Mouse (Mus musculus) lung, adult 2 months (tissue): ENCODE measurements around the gene Tenm3. TPM values are rescaled to one million over a fixed set of nuclear protein-coding genes. Genes with fewer than 3 reads are reported as not detected.

Source experiments
- DNase-seq: peaks from one replicate; pipeline ENCODE4 v3.0.0; 2022
- H3K4me1 ChIP-seq: fragments of 200-500 bp; 2 replicates; pipeline ENCODE4 v1.6.1; 2011; ENCODE audit warnings: low read length; ENCODE audit not compliant: control insufficient read depth, insufficient read depth
- H3K4me3 ChIP-seq: fragments of 200-500 bp; replicated peaks from 2 replicates; pipeline ENCODE3; 2011; ENCODE audit warnings: low read depth, mild to moderate bottlenecking, control low read depth, low read length; ENCODE audit errors: extremely low read depth
- CTCF ChIP-seq: fragments of 200-500 bp; IDR thresholded peaks from 2 replicates; pipeline ENCODE4 v1.5.1; 2011; ENCODE audit warnings: mild to moderate bottlenecking, low read length, control low read depth; ENCODE audit not compliant: insufficient read depth
- POLR2A ChIP-seq: fragments of 200-500 bp; IDR thresholded peaks from 2 replicates; pipeline ENCODE4 v1.6.1; 2011; ENCODE audit warnings: low read depth, mild to moderate bottlenecking, control low read depth, low read length, borderline replicate concordance; ENCODE audit errors: extremely low read depth
- WGBS: fragments of 180-500 bp; shearing (Covaris S2); methylation state at CpG from one replicate; pipeline ENCODE4 v1.1.7; 2018; 5-methylcytosine and 5-hydroxymethylcytosine counted together
- polyA plus RNA-seq: library from polyadenylated mRNA; depleted of rRNA; stranded (reverse); fragments of >200 nt; gene quantifications from 2 replicates; pipeline ENCODE4 v1.2.3, GENCODE M21; 2012

The Tenm3 gene
- polyA plus RNA-seq, 1 experiment, result 1.1 TPM

- DNase-seq, result no peak
- Histone ChIP-seq H3K4me1 (no peaks in the 10 kb centered on the region), H3K4me3 (no peak overlapping the region)
- TF ChIP-seq POLR2A (no peak), CTCF (no peak)
- 67% methylated on average over 8 of the region's 8 CpGs for whole genome bisulfite sequencing
These were observed 543.7 kb downstream of the Tenm3 start for GRCm38 (mm10) chr8:48300061-48300460.

GRCm38 (mm10) chr8:48299341-48299740 is 544.4 kb downstream of the Tenm3 start:
- Histone ChIP-seq H3K4me1 (no peaks in the 10 kb centered on the region), H3K4me3 (no peak overlapping the region)
- no peak for DNase-seq
- TF ChIP-seq POLR2A, result no peak
- no peak for TF ChIP-seq CTCF
- 82% methylated on average over 12 of the region's 12 CpGs for WGBS

- Histone ChIP-seq H3K4me1 (no peaks in the 10 kb centered on the region), H3K4me3 (no peak overlapping the region)
- TF ChIP-seq POLR2A (no peak), CTCF (no peak)
- no peak for DNase-seq
- WGBS, result 90% methylated on average over 7 of the region's 7 CpGs
These were observed 547.4 kb downstream of the Tenm3 start for GRCm38 (mm10) chr8:48296371-48296770.

GRCm38 (mm10) chr8:48295558-48295957 is 548.2 kb downstream of the Tenm3 start:
- H3K4me1 ChIP-seq, result no peaks in the 10 kb centered on the region
- no peak overlapping the region for H3K4me3 ChIP-seq
- WGBS, result 43% methylated on average over 6 of the region's 6 CpGs
- DNase-seq, result no peak
- no peak for TF ChIP-seq CTCF
- no peak for TF ChIP-seq POLR2A

GRCm38 (mm10) chr8:48293797-48294196 is 550.0 kb downstream of the Tenm3 start:
- TF ChIP-seq POLR2A (no peak), CTCF (no peak)
- DNase-seq, result no peak
- Histone ChIP-seq H3K4me1 (no peaks in the 10 kb centered on the region), H3K4me3 (no peak overlapping the region)
- 94% methylated on average over 3 of the region's 3 CpGs for WGBS

GRCm38 (mm10) chr8:48285432-48285831 is 558.3 kb downstream of the Tenm3 start:
- Histone ChIP-seq H3K4me3 (no peak overlapping the region), H3K4me1 (no peaks in the 10 kb centered on the region)
- 93% methylated on average over 10 of the region's 10 CpGs for WGBS
- no peak for DNase-seq
- TF ChIP-seq POLR2A (no peak), CTCF (no peak)

- 85% methylated on average over 11 of the region's 11 CpGs for WGBS
These were observed 561.9 kb downstream of the Tenm3 start for GRCm38 (mm10) chr8:48281855-48282254.

GRCm38 (mm10) chr8:48279360-48279759 is 564.4 kb downstream of the Tenm3 start:
- WGBS, result 94% methylated on average over 2 of the region's 2 CpGs
- Histone ChIP-seq H3K4me1 (no peaks in the 10 kb centered on the region), H3K4me3 (no peak overlapping the region)
- DNase-seq, result no peak
- TF ChIP-seq CTCF, result no peak
- no peak for TF ChIP-seq POLR2A

More at GRCm38 (mm10) chr8:48281855-48282254, 561.9 kb downstream of the Tenm3 start:
- H3K4me3 ChIP-seq, result no peak overlapping the region
- DNase-seq, result no peak
- TF ChIP-seq POLR2A (no peak), CTCF (no peak)
- H3K4me1 ChIP-seq, result no peaks in the 10 kb centered on the region

GRCm38 (mm10) chr8:48277986-48278635 is 565.6 kb downstream of the Tenm3 start:
- Histone ChIP-seq H3K4me1 (no peaks in the 10 kb centered on the region), H3K4me3 (no peak overlapping the region)
- no peak for DNase-seq
- 88% methylated on average over 15 of the region's 15 CpGs for WGBS
- TF ChIP-seq POLR2A (no peak), CTCF (no peak)

GRCm38 (mm10) chr8:48275066-48275465 is 568.7 kb downstream of the Tenm3 start:
- no peaks in the 10 kb centered on the region for H3K4me1 ChIP-seq
- 92% methylated on average over 11 of the region's 11 CpGs for WGBS
- H3K4me3 ChIP-seq, result no peak overlapping the region
- TF ChIP-seq POLR2A (no peak), CTCF (no peak)
- DNase-seq, result no peak
